Mouse (Mus musculus) gastrocnemius, postnatal 36 days (tissue): ENCODE data around the gene Slc30a5. TPM values are rescaled to one million over a fixed set of nuclear protein-coding genes. Genes with fewer than 3 reads are reported as not detected.

ENCODE experiments used
- DNase-seq, 2 experiments: peaks; one replicate each; pipeline ENCODE4 v3.0.0; 2022
- intact Hi-C: fragments of 180-260 bp; cut with DNase I; formaldehyde crosslinking; loops from one replicate; pipeline ENCODE4 v1.15.1; 2025
- total RNA-seq, 2 experiments: library from RNA; stranded (reverse); gene quantifications; 2 replicates each; pipeline ENCODE4 v1.2.3; 2021

Slc30a5 gene
- total RNA-seq, 2 experiments from 2014 or later = 8.3 to 10.7 TPM

DNA sequence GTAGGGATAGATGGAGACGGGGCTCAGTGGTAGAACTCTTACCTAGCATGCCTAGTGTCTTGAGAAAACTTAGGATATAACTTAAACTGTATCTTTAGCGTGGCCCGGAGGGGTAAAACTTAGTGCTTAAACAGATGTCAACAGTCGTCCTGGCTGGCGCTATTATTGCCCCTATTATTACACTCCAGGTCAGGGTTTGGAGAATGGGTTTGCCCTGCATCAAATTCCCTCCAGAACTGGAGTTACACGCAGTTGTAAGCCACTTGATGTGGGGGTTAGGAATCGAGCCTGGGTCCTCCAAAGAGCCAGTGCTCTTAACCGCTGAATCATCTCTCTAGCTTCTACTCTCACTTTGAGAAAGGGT is 57.2 kb downstream of the Slc30a5 start:
- intact Hi-C loops = no loop called here
- DNase-seq = no peak

DNA sequence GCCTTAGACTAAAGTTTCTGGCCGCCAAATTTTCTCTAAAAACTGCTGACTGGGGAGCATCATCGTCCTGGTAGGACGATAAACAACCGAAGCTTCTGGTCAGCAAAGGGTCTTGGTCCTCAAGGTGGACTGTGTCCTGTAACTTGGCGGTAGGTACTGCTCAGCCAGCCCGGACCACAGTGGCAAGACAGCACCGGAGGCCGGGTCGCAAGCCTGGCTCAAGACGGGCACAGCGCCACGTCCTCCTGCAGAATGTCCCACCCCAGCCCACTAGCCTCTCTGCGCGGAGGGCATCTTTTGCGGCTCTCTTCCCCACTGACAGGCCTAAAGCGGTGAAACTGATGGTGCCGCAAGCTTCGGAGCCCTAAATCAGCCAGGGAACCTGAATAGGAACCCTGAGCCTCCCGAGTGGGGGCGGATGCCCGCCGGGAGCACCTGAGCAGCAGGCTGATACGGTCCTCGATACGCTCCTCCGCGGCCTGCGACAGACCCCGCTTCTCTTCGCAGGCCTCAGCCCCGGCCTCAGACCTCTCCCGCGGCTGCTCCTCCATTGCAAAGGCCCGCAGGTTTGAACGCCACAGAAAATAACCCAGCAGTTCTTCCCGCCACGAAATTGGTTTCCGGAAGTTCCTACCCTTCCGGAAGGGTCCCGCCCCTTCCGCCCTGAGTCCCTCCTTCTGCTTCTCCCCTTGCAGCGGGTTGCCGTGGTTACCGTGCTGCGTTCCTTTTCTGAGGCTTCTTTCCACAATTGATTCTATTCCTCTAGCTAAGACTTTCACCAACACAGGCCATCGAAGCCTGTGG is 57.8 kb downstream of the Slc30a5 start, which contains the start of gene Cenph:
TSS of gene Cenph (minus strand) at position 648 of the 804 bp plus-strand sequence.
- intact Hi-C loops = no loop called here
- DNase-seq = peak; percentile 60 to 75

DNA sequence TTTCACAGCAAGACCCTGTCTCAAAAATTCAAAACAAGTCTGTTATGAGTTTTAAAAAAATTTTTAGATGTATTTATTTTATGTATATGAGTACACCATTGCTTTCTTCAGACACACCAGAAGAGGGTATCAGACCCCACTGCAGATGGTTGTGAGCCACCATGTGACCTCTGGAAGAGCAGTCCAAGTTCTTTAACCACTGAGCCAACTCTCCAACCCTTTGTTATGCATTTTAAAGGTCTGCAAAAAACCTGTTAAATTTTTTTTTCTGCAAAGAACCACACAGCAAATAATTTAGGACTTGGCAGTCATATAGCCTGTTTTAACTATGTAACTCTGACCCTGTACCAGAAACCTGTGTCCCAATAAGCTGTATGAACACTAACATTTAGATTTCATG is 58.5 kb downstream of the Slc30a5 start:
- DNase-seq = no peak
- intact Hi-C loops = no loop called here

DNA sequence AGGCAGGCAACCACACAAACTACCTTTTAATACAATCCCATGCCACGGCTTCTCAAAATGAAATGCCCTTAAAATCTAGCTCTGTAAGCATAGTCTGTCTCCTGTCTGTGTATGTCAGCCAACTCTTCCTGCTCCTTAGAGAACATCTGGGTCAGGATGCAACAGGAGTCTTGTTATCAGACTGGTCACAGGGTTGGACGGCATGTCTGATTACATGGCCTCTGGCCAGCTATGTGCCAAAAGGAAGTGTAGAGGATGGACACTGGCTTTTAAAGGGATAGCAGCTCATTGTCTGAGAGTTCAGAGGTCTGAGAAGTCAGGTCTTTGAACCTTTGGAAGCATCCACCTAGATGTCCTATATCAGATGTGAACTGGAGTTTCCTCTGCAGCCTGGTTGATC is 77.9 kb downstream of the Slc30a5 start:
- intact Hi-C loops = no loop called here
- no peak for DNase-seq

DNA sequence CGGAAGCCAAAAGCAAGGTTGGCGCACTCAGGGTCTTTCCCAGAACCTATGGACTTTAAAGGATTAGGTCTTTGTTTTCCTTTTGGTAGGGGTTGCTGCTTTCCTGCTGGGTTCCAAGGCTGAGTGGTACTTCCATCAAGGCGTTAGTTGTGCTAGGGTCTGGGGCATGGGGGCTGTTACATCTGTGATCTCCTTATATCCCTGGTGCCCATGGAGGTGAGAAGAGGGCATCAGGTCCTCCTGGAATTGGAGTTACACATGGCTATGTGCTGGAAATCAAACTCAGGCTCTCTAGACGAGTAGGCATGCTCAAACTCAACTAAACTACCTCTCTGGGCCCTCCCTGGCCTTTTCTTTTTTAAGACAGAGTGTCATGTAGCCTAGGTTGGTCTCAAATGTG is 79.0 kb downstream of the Slc30a5 start:
- no peak for DNase-seq
- intact Hi-C loops = no loop called here

DNA sequence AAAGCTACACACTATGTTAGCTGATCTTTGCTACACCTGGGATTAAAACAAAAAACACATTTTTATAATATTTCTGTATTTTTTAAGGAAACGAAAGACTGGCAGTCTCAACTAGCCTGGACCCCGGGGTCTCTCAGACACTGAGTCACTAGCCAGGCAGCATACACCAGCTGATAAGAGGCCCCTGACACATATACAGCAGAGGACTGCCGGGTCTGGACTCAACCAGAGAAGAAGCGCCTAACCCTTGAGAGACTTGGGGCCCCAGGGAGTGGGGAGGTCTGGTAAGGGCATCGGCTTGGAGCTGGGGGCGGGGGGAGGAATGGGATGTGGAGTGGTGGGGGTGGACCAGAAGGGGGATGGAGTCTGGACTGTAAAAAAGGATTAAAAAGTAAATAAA is 80.2 kb downstream of the Slc30a5 start:
- DNase-seq = no peak
- intact Hi-C loops = no loop called here

Other genes starting within 250 kb of the Slc30a5 start
- gene Marveld2, start 216.5 kb downstream of the Slc30a5 start, total RNA-seq = under 1 TPM; 0.23 to 0.42 TPM
- gene Ak6, start 182.4 kb downstream of the Slc30a5 start, total RNA-seq = 10 to 100 TPM; 58.1 to 68.7 TPM
- 10 to 100 TPM; 10.2 to 10.8 TPM for gene Rad17, start 182.4 kb downstream of the Slc30a5 start, total RNA-seq
- gene Taf9, start 181.8 kb downstream of the Slc30a5 start, total RNA-seq = 1 to 10 TPM; 4.4 to 5.7 TPM
- gene Ccdc125, start 163.7 kb downstream of the Slc30a5 start, total RNA-seq = under 1 TPM; 0.22 to 0.33 TPM
- 10 to 100 TPM in 1 of 2 experiments, 1 to 10 TPM in 1; 9.8 to 12.4 TPM for gene Cdk7, start 102.5 kb downstream of the Slc30a5 start, total RNA-seq
- 100 to 1,000 TPM; 136 to 144 TPM for gene Mrps36, start 88.8 kb downstream of the Slc30a5 start, total RNA-seq
- under 1 TPM in 1 of 2 experiments, not detected in 1; 0.20 TPM for gene Cenph, start 57.5 kb downstream of the Slc30a5 start, total RNA-seq
- under 1 TPM; 0.64 to 0.66 TPM for gene Ccnb1, start 46.9 kb downstream of the Slc30a5 start, total RNA-seq